Mouse (Mus musculus) hindbrain, embryonic 14.5 days (tissue): ENCODE data around the gene Pkd1l2. TPM values are rescaled to one million over a fixed set of nuclear protein-coding genes. Genes with fewer than 3 reads are reported as not detected.

Experiments
- ATAC-seq: fragments of 200-750 bp; cut with Nextera tagmentation; 2 replicates; pipeline ENCODE4 v1.8.0; 2017; ENCODE audit warnings: moderate number of reproducible peaks, mild to moderate bottlenecking, moderate TSS enrichment, moderate library complexity; ENCODE audit not compliant: low FRiP score
- DNase-seq: peaks from one replicate; pipeline ENCODE4 v3.0.0-alpha.2; 2015; ENCODE audit warnings: low spot score
- H3K27ac ChIP-seq: fragments of 300-500 bp; sonication (generic); 2 replicates; pipeline ENCODE4 v1.5.1; 2014; ENCODE audit warnings: mild to moderate bottlenecking, moderate library complexity
- H3K27me3 ChIP-seq: fragments of 300-500 bp; sonication (generic); 2 replicates; pipeline ENCODE4 v1.6.1; 2014; ENCODE audit warnings: mild to moderate bottlenecking, low read length, mixed read lengths; ENCODE audit not compliant: control insufficient read depth, insufficient read depth
- H3K36me3 ChIP-seq: fragments of 300-500 bp; sonication (generic); replicated peaks from 2 replicates; pipeline ENCODE4 v1.6.1; 2014; ENCODE audit not compliant: control insufficient read depth, insufficient read depth
- H3K4me1 ChIP-seq: fragments of 300-500 bp; sonication (generic); replicated peaks from 2 replicates; pipeline ENCODE4 v1.6.1; 2014; ENCODE audit warnings: antibody characterized with exemption, low read length, mixed read lengths; ENCODE audit not compliant: control insufficient read depth, insufficient read depth
- H3K4me2 ChIP-seq: fragments of 300-500 bp; sonication (generic); replicated peaks from 2 replicates; pipeline ENCODE4 v1.6.1; 2014; ENCODE audit warnings: mild to moderate bottlenecking, moderate library complexity
- H3K4me3 ChIP-seq: fragments of 300-500 bp; sonication (generic); replicated peaks from 2 replicates; pipeline ENCODE4 v1.5.1; 2014; ENCODE audit warnings: mild to moderate bottlenecking, low read length
- H3K9ac ChIP-seq: fragments of 300-500 bp; sonication (generic); 2 replicates; pipeline ENCODE4 v1.6.1; 2014
- H3K9me3 ChIP-seq: fragments of 300-500 bp; sonication (generic); 2 replicates; pipeline ENCODE4 v1.6.1; 2016; ENCODE audit warnings: low read length; ENCODE audit not compliant: control insufficient read depth
- WGBS: fragments of 180-500 bp; shearing (Covaris S2); extraction: QIAGEN DNeasy Blood & Tissue Kit; methylation state at CpG from one replicate; pipeline ENCODE4 v1.1.7; 2014; 5-methylcytosine and 5-hydroxymethylcytosine counted together
- polyA plus RNA-seq: library from polyadenylated mRNA; unstranded; fragments of >200 nt; fragmentation: Nextera tagmentation; extraction: Ambion mirVana; gene quantifications from 2 replicates; pipeline ENCODE4 v1.2.1, GENCODE M21; 2014

The Pkd1l2 gene
- 0.05 and 0.12 TPM in 2 replicates for polyA plus RNA-seq

DNA sequence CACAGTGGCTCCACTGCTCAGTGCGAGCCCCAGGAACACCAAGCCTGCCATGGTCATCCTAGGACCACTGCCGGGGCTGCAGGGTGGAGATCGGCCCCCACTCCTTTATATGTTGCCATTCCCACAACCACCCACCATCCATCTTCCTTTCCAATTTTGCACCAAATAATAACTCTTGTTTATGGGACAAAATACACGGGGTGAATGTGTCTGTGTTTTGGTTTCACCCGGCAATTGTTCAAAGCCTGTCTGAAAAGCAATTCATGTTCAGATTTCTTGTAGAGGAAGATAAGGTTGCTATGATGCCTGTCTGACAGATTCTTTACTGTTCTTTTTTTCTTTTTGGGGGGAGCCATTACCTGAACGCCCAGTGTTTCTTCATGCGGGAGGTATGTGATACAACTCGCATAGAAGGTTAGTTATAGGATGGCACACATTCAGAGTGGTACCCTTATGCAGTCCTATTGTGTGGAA, at the start of gene Pkd1l2:
TSS of gene Pkd1l2 (minus strand) at position 51 of the 474 bp plus-strand sequence.
- H3K4me3 ChIP-seq, result no peak within 1 kb of the TSS
- no peak within 1 kb of the TSS for H3K4me2 ChIP-seq
- DNase-seq (no peak), ATAC-seq (no peak)
- 79% methylated on average over 8 of the region's 8 CpGs for WGBS
- H3K27ac ChIP-seq, result no peak within 1 kb of the TSS
- no peaks in the 10 kb centered on the region for H3K9me3 ChIP-seq
- no peaks in the 10 kb centered on the region for H3K27me3 ChIP-seq
- H3K9ac ChIP-seq, result no peak within 1 kb of the TSS
- H3K36me3 ChIP-seq, result no peaks in the 10 kb centered on the region
- H3K4me1 ChIP-seq, result no peaks in the 10 kb centered on the region

DNA sequence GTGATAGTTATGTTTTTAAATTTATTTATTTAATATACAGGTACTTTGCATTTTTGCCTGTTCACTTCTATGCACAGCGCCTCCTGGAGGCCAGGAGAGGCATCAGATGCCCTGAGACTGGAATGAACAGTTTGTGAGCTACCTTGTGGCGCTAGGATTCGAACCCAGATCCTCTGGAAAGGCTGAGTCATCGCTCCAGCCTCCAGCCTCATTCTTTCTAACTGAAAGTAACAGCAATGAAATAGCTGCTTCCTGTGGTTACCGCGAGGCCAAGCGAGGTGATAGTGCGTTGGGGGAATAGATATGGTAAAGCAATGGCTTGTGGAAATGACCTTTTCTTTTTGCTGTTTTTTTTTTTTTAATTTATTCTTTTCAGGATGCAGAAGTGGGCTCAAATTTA, 44.8 kb upstream of the Pkd1l2 start:
- WGBS, result 89% methylated on average over 8 of the region's 8 CpGs
- DNase-seq, result no peak
- no peak overlapping the region for H3K4me3 ChIP-seq
- no peak for ATAC-seq
- H3K36me3 ChIP-seq, result no peaks in the 10 kb centered on the region
- no peaks in the 10 kb centered on the region for H3K4me1 ChIP-seq
- H3K27me3 ChIP-seq, result no peaks in the 10 kb centered on the region
- no peaks in the 10 kb centered on the region for H3K9me3 ChIP-seq
- no peak overlapping the region for H3K27ac ChIP-seq
- no peak overlapping the region for H3K4me2 ChIP-seq
- H3K9ac ChIP-seq, result no peak overlapping the region

- Histone ChIP-seq H3K9ac (no peak overlapping the region), H3K4me3 (no peak overlapping the region), H3K27ac (no peak overlapping the region), H3K9me3 (no peaks in the 10 kb centered on the region), H3K4me1 (no peaks in the 10 kb centered on the region), H3K27me3 (no peaks in the 10 kb centered on the region), H3K36me3 (no peaks in the 10 kb centered on the region), H3K4me2 (no peak overlapping the region)
- ATAC-seq (no peak), DNase-seq (no peak)
- WGBS, result 94% methylated on average over 3 of the region's 3 CpGs
Measured at GRCm38 (mm10) chr8:117126411-117126810, 44.2 kb upstream of the Pkd1l2 start.

- Histone ChIP-seq H3K36me3 (no peaks in the 10 kb centered on the region), H3K27me3 (no peaks in the 10 kb centered on the region), H3K9me3 (no peaks in the 10 kb centered on the region), H3K4me2 (no peak overlapping the region), H3K4me3 (no peak overlapping the region), H3K4me1 (no peaks in the 10 kb centered on the region), H3K27ac (no peak overlapping the region), H3K9ac (no peak overlapping the region)
- WGBS, result 95% methylated on average over 3 of the region's 3 CpGs
- DNase-seq, result no peak
- no peak for ATAC-seq
Measured at GRCm38 (mm10) chr8:117125854-117126253, 43.6 kb upstream of the Pkd1l2 start.

DNA sequence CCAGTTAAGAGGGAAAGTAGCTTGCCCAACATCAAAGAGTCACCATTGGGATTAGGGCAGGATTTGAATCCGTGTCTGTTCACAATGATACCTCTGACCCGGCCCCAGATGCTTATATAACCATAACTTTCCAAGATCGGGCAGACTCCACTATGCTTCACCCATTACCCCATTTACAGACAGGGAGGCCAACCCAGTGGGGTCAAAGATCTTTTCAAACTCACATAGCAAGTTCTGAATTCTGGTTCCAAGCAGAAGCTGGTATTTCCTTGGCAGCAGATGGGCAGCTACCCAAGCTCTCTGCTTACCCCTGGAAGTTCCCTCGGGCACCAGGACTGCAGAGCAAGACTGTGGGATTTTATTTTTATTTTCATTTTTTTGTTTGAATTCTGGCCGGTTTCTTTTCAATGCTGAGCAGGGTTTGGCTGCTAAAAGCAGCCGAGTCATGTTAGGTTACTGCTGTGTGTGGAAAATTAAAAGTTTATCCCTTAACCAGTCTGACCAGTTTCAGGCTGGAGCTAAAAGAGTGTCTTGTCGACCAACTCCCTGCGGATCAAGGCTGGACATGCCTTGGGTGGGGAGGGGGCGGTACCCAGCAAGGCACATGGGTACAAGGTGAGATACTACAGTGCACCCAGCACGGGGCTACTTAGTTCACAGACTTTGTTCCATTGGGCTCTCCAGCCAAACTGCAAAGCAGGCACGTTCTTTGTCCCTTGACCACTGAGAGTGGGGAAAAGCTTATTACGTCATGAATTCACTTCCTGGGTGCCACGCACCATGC, 41.8 kb upstream of the Pkd1l2 start:
- DNase-seq, result no peak
- no peaks in the 10 kb centered on the region for H3K36me3 ChIP-seq
- H3K4me1 ChIP-seq, result no peaks in the 10 kb centered on the region
- H3K9ac ChIP-seq, result no peak overlapping the region
- no peak overlapping the region for H3K4me3 ChIP-seq
- no peak for ATAC-seq
- H3K4me2 ChIP-seq, result no peak overlapping the region
- no peaks in the 10 kb centered on the region for H3K27me3 ChIP-seq
- 83% methylated on average over 13 of the region's 13 CpGs for WGBS
- no peak overlapping the region for H3K27ac ChIP-seq
- no peaks in the 10 kb centered on the region for H3K9me3 ChIP-seq

- Histone ChIP-seq H3K9me3 (no peaks in the 10 kb centered on the region), H3K27me3 (no peaks in the 10 kb centered on the region), H3K36me3 (no peaks in the 10 kb centered on the region), H3K4me2 (no peak overlapping the region), H3K27ac (no peak overlapping the region), H3K9ac (no peak overlapping the region), H3K4me1 (no peaks in the 10 kb centered on the region), H3K4me3 (no peak overlapping the region)
- DNase-seq (no peak), ATAC-seq (no peak)
- 69% methylated on average over 8 of the region's 8 CpGs for WGBS
Measured at GRCm38 (mm10) chr8:117121277-117121676, 39.0 kb upstream of the Pkd1l2 start.

- no peak overlapping the region for H3K27ac ChIP-seq
- no peak for DNase-seq
- no peak overlapping the region for H3K9ac ChIP-seq
- ATAC-seq, result no peak
- no peak overlapping the region for H3K4me3 ChIP-seq
- H3K36me3 ChIP-seq, result no peaks in the 10 kb centered on the region
- peaks cover 7% of the 10 kb centered on the region; the same call in 1 of the 2 replicates for H3K4me1 ChIP-seq
- WGBS, result 92% methylated on average over 9 of the region's 9 CpGs
- H3K9me3 ChIP-seq, result no peaks in the 10 kb centered on the region
- no peaks in the 10 kb centered on the region for H3K27me3 ChIP-seq
- H3K4me2 ChIP-seq, result no peak overlapping the region
Measured at GRCm38 (mm10) chr8:117118409-117118808, 36.2 kb upstream of the Pkd1l2 start.

GRCm38 (mm10) chr8:117116534-117116933, 34.3 kb upstream of the Pkd1l2 start:
- WGBS, result 84% methylated on average over 7 of the region's 7 CpGs
- DNase-seq (no peak), ATAC-seq (no peak)
- Histone ChIP-seq H3K27ac (no peak overlapping the region), H3K27me3 (no peaks in the 10 kb centered on the region), H3K9me3 (no peaks in the 10 kb centered on the region), H3K4me2 (no peak overlapping the region), H3K4me1 (peaks cover 7% of the 10 kb centered on the region; the same call in 1 of the 2 replicates), H3K9ac (no peak overlapping the region), H3K36me3 (no peaks in the 10 kb centered on the region), H3K4me3 (no peak overlapping the region)

- Histone ChIP-seq H3K4me1 (peaks cover 7% of the 10 kb centered on the region; the same call in 1 of the 2 replicates), H3K27me3 (no peaks in the 10 kb centered on the region), H3K4me2 (peak overlapping the region; percentile 12), H3K9me3 (no peaks in the 10 kb centered on the region), H3K9ac (no peak overlapping the region), H3K27ac (no peak overlapping the region), H3K4me3 (no peak overlapping the region), H3K36me3 (no peaks in the 10 kb centered on the region)
- ATAC-seq, result no peak
- DNase-seq, result no peak
- WGBS, result 28% methylated on average over 13 of the region's 13 CpGs
Measured at GRCm38 (mm10) chr8:117115676-117116446, 33.6 kb upstream of the Pkd1l2 start.
